In the genomic region with DNA sequence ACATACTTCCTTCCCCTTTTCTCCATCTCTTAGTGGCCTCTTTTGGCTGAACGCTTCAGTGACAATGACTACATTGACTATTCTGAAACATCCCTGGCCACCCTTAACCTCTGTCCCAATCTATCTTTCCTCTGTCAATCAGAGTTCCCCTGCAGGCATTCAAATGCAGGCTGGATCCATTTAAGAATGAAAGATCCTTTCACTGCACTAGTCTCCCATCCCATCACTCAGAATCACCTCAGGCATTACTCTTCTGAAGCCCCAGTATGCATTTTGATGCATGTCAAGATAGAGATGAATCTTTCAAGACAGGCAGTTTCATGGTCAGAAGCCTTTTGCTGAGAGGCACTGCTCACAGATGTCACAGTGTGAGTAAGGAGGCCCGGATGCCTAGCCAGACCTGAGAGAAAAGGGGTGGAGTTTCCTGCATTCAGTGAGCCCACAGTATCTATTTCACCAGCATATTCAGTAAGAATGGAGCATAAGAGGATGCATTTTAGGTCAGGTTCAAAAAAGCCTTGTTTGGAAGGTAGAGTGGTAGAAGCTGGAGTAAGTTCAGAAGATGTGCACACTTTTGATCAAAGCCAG, we compare ENCODE assay signal across 32 mouse cellular contexts.
DNase-seq lines count a peak whose midpoint lies in the region; ATAC-seq and TF ChIP-seq lines count a peak whose summit lies in the region.
"Had no signal": no experiment of that assay in that cellular context is flagged by ENCODE, and none has a peak within 500 bp of the region (broad histone marks: within the 10 kb centered on the region; RNA-seq: fewer than 3 reads in every experiment).

No protein-coding gene starts in this region.

- TF ChIP-seq POLR2A in bone marrow macrophage, adult 2 months (IDR thresholded peaks at IDR 0.05; ENCODE audit: borderline replicate concordance, low read depth, low read length): no peak

- H3K9ac ChIP-seq in hindbrain, embryonic 12.5 days: no peak overlapping the region
- H3K9ac ChIP-seq in hindbrain, postnatal 0 days (replicated peaks; ENCODE audit: low read length): no peak overlapping the region
- H3K9ac ChIP-seq in midbrain, embryonic 15.5 days: no peak overlapping the region
- H3K9ac ChIP-seq: embryonic facial prominence, embryonic 12.5 days; limb, embryonic 15.5 days; liver, embryonic 13.5 days; neural tube, embryonic 12.5 days had no signal

- H3K36me3 ChIP-seq in hindbrain, embryonic 12.5 days: no peaks in the 10 kb centered on the region
- no peaks in the 10 kb centered on the region for H3K36me3 ChIP-seq in hindbrain, postnatal 0 days (ENCODE audit: insufficient read depth, low read length)
- H3K36me3 ChIP-seq in midbrain, embryonic 15.5 days (replicated peaks): no peaks in the 10 kb centered on the region
- H3K36me3 ChIP-seq: embryonic facial prominence, embryonic 12.5 days; limb, embryonic 10.5 days; limb, embryonic 15.5 days; liver, embryonic 13.5 days; neural tube, embryonic 12.5 days had no signal

- no peak for DNase-seq in hindbrain, postnatal 0 days (ENCODE audit: low spot score)
- peak; percentile 44 for DNase-seq in embryo, embryonic 10 days (ENCODE audit: low spot score)
- no peak for DNase-seq in adrenal gland, postnatal 25 days
- DNase-seq in adrenal gland, adult 18-20 months (ENCODE audit: low spot score in 2 of 2): no peak
- DNase-seq: adrenal gland, adult 2 months; cerebellum, adult 11 months; cerebellum, adult 9-10 months; cerebellum, postnatal 36 days; gastrocnemius, adult 2 months; gastrocnemius, postnatal 36 days; heart, adult 18-20 months; heart, postnatal 36 days; kidney, postnatal 14 days; layer of hippocampus, adult 9-11 months; liver, embryonic 13.5 days; lung, adult 18-20 months; lung, postnatal 4 days; right cerebral cortex, postnatal 14 days; thymus, postnatal 4 days had no signal

- 17% methylated on average over 2 of the region's 2 CpGs for WGBS in hindbrain, embryonic 12.5 days
- 26% methylated on average over 2 of the region's 2 CpGs for WGBS in hindbrain, postnatal 0 days
- WGBS in midbrain, embryonic 15.5 days: 35% methylated on average over 2 of the region's 2 CpGs

- TF ChIP-seq CTCF in hindbrain, postnatal 0 days (IDR thresholded peaks at IDR 0.05; ENCODE audit: low read depth): no peak
- TF ChIP-seq CTCF in bone marrow macrophage, adult 2 months (IDR thresholded peaks at IDR 0.05; ENCODE audit: low read depth, low read length): no peak

- peaks cover 7% of the 10 kb centered on the region for H3K4me1 ChIP-seq in hindbrain, embryonic 12.5 days
- H3K4me1 ChIP-seq in hindbrain, postnatal 0 days (ENCODE audit: insufficient read depth, low read length): no peaks in the 10 kb centered on the region
- peaks cover 32% of the 10 kb centered on the region for H3K4me1 ChIP-seq in bone marrow macrophage, adult 2 months (ENCODE audit: control insufficient read depth, insufficient read depth, low read length)
- no peaks in the 10 kb centered on the region for H3K4me1 ChIP-seq in midbrain, embryonic 15.5 days
- H3K4me1 ChIP-seq: embryonic facial prominence, embryonic 12.5 days; limb, embryonic 15.5 days; liver, embryonic 13.5 days; megakaryocyte, embryonic 14.5 days; neural tube, embryonic 12.5 days had no signal

- H3K27ac ChIP-seq in hindbrain, embryonic 12.5 days: peak overlapping the region; percentile 23; the same call in 1 of the 2 replicates
- H3K27ac ChIP-seq in hindbrain, postnatal 0 days: no peak overlapping the region
- H3K27ac ChIP-seq in bone marrow macrophage, adult 2 months (ENCODE audit: insufficient read depth, low read depth, low read length): peak overlapping the region; percentile 14; the same call in 1 of the 2 replicates
- H3K27ac ChIP-seq in midbrain, embryonic 15.5 days: no peak overlapping the region
- H3K27ac ChIP-seq: embryonic facial prominence, embryonic 12.5 days; gastrocnemius, adult 2 months; limb, embryonic 10.5 days; limb, embryonic 15.5 days; liver, embryonic 13.5 days; neural tube, embryonic 12.5 days had no signal

- no peaks in the 10 kb centered on the region for H3K9me3 ChIP-seq in hindbrain, embryonic 12.5 days (replicated peaks)
- no peaks in the 10 kb centered on the region for H3K9me3 ChIP-seq in hindbrain, postnatal 0 days (ENCODE audit: low read length)
- H3K9me3 ChIP-seq in midbrain, embryonic 15.5 days: no peaks in the 10 kb centered on the region
- H3K9me3 ChIP-seq: embryonic facial prominence, embryonic 12.5 days; limb, embryonic 10.5 days; limb, embryonic 15.5 days; liver, embryonic 13.5 days; megakaryocyte, embryonic 14.5 days; neural tube, embryonic 12.5 days had no signal

- peak; percentile 50; the same call in 1 of the 2 replicates for ATAC-seq in hindbrain, embryonic 12.5 days (ENCODE audit: low FRiP score)
- no peak for ATAC-seq in hindbrain, postnatal 0 days
- peak; percentile 24; the same call in 1 of the 2 replicates for ATAC-seq in midbrain, embryonic 15.5 days (replicated peaks)
- ATAC-seq: CD4-positive, CD25-positive, alpha-beta regulatory T cell, adult 4 months; forebrain, embryonic 16.5 days; intestine, embryonic 16.5 days; lung, postnatal 0 days had no signal

- H3K4me2 ChIP-seq in hindbrain, embryonic 12.5 days (replicated peaks): no peak overlapping the region
- H3K4me2 ChIP-seq in hindbrain, postnatal 0 days (ENCODE audit: low read depth, low read length): no peak overlapping the region
- no peak overlapping the region for H3K4me2 ChIP-seq in midbrain, embryonic 15.5 days
- H3K4me2 ChIP-seq: embryonic facial prominence, embryonic 12.5 days; heart, embryonic 11.5 days; limb, embryonic 15.5 days; liver, embryonic 13.5 days; neural tube, embryonic 12.5 days had no signal

- no peak overlapping the region for H3K4me3 ChIP-seq in hindbrain, embryonic 12.5 days
- no peak overlapping the region for H3K4me3 ChIP-seq in hindbrain, postnatal 0 days (ENCODE audit: low read length)
- no peak overlapping the region for H3K4me3 ChIP-seq in bone marrow macrophage, adult 2 months (ENCODE audit: insufficient read depth, low read length)
- no peak overlapping the region for H3K4me3 ChIP-seq in midbrain, embryonic 15.5 days
- H3K4me3 ChIP-seq: embryonic facial prominence, embryonic 12.5 days; gastrocnemius, adult 2 months; limb, embryonic 10.5 days; limb, embryonic 15.5 days; liver, embryonic 13.5 days; megakaryocyte, embryonic 14.5 days; neural tube, embryonic 12.5 days had no signal

- H3K27me3 ChIP-seq in hindbrain, embryonic 12.5 days: no peaks in the 10 kb centered on the region
- H3K27me3 ChIP-seq in hindbrain, postnatal 0 days (ENCODE audit: insufficient read depth, low read length): no peaks in the 10 kb centered on the region
- H3K27me3 ChIP-seq in midbrain, embryonic 15.5 days (replicated peaks): no peaks in the 10 kb centered on the region
- H3K27me3 ChIP-seq: embryonic facial prominence, embryonic 12.5 days; limb, embryonic 15.5 days; liver, embryonic 13.5 days; megakaryocyte, embryonic 14.5 days; neural tube, embryonic 12.5 days had no signal

Comparison
In these comparisons a context has a peak if more than half of its experiments do, and no peak if none do; other contexts are left out.
1. H3K27ac ChIP-seq: peak in hindbrain, embryonic 12.5 days (single experiment) and bone marrow macrophage, adult 2 months (single experiment); none in hindbrain, postnatal 0 days (single experiment) and midbrain, embryonic 15.5 days (single experiment).